Mouse (Mus musculus) right cerebral cortex, adult 18-20 months (tissue): ENCODE measurements around the gene Rbm8a2.
"Not testable (repeated sequence)": the region's sequence is repeated elsewhere in the genome, so short reads cannot be mapped to it uniquely, and the experiment has no call there.

Experiments
- DNase-seq: peaks from one replicate; pipeline ENCODE4 v3.0.0; 2022; ENCODE audit warnings: mixed read lengths

Gene Rbm8a2

GRCm38 (mm10) chr1:175979014-175979413 is at the start of gene Rbm8a2:
Gene Rbm8a2, minus strand, starts transcription at chr1:175979114.
- not testable (repeated sequence) for DNase-seq

GRCm38 (mm10) chr1:176028397-176028796 is 49.5 kb upstream of the Rbm8a2 start:
- no peak for DNase-seq

DNA sequence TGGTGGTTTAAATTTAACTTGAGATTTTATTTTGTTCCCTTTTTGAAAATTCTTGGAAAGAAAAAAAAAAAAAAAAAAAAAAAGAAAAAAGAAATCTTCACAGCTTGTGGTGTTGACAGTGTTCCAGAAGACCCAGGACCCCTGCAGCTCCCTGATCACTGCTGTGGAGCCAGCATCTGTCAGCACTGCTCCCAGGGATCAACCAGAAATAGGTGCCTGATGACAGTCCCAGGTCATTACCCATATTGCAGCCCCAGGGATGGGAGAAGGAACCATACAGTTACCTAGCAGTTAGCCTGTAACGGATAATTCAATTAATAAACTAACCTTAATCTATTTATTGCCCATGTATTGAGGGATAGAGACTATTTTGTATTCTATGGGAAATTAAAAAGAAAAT is 45.6 kb upstream of the Rbm8a2 start:
- DNase-seq = no peak

- DNase-seq = no peak
Observed at GRCm38 (mm10) chr1:176018523-176018922, 39.6 kb upstream of the Rbm8a2 start.

- no peak for DNase-seq
Observed at GRCm38 (mm10) chr1:176016076-176016475, 37.2 kb upstream of the Rbm8a2 start.

DNA sequence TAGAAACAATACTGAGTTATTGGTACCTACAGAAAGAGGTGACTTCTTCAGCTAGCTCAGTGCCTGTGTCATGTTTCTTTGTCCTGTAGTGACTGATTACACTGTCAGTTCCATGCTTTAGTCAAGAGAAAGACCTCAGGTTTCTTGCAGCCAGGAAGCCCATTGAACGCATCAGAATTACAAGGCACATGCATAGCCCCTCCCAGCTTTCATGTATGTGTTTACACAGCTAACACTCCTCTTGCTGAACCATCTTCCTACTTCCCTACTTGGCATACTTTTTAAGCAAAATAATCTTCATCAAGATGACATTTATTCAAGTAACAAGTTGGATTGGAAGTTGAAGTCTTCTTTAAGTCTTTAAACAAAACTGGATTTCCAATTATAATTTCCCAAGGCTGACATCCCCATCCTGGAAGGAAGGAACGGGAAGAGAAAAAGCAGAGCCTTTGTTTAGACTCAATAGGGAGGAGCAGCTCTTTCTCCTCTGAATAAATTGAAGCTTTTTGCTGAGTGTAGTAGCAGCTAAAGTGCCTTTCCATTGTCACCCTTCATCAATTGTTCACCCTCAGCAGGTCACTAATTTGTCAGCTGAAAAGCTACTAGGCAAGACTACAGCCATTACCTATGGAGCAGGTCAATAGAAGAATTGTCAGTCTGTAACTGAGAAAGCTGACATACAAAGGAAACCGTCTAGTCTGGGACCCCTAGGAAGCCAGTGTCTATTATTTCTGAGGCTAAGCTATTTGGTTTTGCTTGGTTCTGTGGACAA is 34.8 kb upstream of the Rbm8a2 start:
- DNase-seq = no peak

GRCm38 (mm10) chr1:176011535-176011934 is 32.6 kb upstream of the Rbm8a2 start:
- DNase-seq = no peak

DNA sequence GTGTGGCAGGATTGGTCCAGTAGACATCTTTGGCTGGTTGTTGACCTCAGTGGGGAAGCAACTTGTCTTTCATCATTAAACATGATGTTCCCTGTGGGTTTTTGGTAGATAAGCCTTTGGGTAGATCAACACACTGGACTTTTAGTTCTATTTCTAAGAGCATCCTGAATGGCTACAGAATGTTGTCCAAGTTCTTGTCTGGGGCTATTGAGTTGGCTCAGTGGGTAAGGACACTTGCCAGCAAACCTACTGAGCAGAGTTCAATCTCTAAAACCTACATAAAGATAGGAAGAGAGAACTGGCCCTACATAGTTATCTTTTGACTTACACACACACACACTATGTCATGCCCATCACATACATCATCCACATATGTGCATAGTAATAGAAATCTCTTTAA is 32.2 kb upstream of the Rbm8a2 start:
- DNase-seq = no peak

GRCm38 (mm10) chr1:176008411-176008810 is 29.5 kb upstream of the Rbm8a2 start:
- no peak for DNase-seq

- DNase-seq = no peak
Observed at GRCm38 (mm10) chr1:176000599-176000998, 21.7 kb upstream of the Rbm8a2 start.

- DNase-seq = no peak
Observed at GRCm38 (mm10) chr1:175997076-175997651, 18.2 kb upstream of the Rbm8a2 start.

DNA sequence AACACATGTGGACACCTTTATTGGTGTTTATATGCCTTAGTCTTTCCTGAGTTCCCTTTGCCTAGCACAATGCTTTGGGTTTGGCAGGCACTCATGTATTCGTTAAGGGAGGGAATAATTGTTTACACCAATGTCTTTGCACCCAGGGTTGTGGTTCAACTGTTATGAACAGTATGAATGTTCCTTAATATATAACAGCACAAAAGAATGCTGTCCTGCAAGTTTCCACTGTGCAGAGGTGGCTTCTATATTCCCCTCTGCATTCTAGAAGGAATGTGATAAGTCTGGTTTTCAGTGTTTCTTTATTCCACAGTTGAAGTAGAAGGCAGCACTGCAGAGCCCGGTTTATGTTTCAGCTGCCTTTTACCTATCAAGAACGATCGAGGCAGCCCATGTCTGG is 10.0 kb upstream of the Rbm8a2 start:
- no peak for DNase-seq

DNA sequence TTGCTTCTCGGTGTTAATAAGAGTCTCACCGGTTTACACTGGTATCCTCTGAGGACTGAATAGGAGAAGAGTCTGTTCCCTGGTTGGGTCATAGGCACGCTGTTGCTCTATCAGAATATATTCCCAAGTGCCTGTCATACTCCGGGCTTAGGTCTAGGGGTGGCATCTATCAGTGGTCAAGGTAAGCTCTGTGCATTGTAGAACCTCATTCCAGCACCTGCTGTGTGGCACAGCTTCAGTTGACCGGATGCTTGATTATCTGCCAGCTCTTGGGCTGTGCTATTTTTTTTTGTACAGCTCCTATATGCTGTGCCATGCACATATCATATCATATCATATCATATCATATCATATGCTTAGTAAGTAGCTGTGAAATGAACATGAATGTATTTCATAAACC is 9.5 kb upstream of the Rbm8a2 start:
- no peak for DNase-seq

DNA sequence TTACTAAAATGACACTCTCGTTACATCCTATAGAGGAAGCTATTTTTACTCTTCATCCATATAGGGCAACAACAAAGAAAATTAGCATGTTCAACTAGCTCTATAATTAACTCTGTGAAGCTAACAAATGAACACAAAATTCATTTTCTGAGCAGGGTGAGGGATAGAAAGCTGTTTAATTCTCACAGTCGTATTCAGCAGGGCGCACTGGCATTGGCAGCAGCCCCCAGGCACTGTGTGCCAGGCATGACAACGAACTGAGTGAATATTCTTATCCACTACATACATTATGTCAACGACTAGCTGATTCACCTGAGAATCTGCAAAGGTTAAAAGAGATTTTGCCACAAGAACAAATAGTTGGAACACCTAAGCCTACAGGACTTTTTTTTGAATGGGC is 8.2 kb downstream of the Rbm8a2 start:
- DNase-seq = no peak

GRCm38 (mm10) chr1:175967004-175967745 is 11.7 kb downstream of the Rbm8a2 start:
- DNase-seq = no peak

DNA sequence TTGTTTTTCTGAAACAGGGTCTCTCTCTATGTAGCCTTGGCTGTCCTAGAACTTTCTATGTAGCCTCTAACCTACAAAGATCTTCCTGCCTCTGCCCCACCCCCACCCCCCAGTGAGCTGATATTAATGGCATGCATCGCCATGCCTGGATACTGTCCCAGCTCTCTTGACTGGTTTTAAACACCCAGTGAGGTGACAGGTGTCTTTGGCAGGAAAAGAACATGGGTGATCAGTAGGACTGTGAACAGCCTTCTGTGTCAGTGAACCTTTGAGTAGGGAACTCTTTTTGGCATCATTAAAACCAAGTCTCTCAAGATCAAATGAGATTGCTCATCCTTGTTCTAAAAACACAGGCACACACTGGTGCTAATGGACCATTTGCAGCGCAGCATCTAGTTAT is 17.1 kb downstream of the Rbm8a2 start:
- no peak for DNase-seq

DNA sequence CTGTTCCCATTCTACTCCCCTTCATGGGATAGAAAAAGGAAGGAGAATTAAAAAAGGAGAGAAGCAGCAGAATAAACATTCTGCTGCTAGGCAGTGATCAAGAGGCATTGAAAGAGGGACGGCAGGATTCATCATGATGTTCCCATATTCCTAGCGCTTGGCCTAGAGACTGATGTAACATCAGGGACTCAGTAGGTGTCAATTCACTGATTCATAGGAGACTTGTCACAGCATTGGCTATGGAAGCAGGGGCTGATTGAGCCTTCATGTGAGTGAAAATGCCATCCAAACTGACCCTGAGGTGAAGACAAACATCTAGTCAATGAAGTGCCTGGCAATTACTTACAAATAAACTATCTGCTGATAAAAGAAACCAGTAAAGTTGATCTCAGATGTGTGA is 28.1 kb downstream of the Rbm8a2 start:
- DNase-seq = no peak

DNA sequence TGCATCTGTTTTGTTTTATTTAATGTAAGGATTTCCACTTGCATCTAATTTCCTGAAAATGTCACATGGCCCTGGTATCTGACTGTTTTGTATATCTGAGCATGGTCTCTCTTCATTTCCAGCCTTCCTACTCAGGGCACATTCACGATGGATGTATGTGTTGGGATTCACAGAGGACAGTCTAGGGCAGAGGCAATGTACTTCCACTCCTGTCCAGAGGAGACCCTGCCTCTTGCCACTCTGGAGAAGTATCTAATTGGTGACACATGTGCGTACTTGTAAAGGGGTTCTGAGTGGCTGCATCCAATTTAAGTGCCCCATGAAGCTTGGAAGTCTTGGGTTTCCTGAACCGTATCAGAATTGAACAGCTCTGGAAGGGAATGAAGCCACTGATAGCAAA is 28.5 kb downstream of the Rbm8a2 start:
- DNase-seq = no peak

DNA sequence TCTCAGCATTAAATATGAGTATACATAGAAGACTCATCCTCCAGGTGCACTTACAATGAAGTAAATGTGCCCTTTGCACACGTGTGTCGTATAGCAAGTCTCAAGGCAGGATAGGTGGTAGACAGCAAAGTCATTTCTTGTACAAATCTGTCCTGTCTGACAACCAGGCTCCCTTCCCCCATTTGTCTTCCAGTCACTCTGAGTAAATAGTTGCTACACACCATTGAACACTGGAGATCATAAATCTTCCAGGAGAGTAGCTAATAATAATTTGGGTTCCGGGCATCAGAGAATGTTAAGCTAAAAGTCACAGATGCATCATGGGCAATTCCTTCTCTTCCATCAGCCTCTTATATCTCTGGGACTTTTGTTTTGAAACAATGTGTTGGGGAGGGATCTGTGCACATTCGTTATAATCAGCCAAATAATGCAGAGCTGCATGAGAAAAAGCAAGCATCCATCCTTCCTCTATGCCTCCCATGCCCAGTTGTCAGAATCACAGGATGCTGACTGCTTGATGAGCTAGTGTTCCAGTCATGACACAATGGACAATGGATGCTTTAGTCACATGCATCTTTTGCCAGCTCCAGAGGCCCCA is 32.1 kb downstream of the Rbm8a2 start:
- no peak for DNase-seq

GRCm38 (mm10) chr1:175943168-175943567 is 35.7 kb downstream of the Rbm8a2 start:
- DNase-seq = no peak

DNA sequence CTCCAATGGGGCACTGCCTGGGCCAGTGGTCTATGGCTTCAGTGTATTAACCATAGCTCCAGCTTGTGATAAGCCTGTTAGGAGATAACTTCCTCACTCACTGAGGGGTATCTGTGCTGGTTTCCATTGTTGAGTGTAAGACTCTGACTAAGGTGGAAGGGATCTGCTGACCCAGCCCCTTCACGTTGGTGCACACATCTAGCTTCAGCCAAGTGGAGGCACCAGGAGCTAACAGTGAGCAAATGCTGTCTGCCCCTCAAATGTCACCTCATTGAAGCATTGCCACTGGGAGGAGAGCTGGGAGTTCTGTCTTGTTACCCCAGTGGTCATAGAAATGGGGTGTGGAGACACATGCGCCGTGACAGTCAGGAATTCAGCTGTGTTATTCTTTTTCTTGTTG is 40.2 kb downstream of the Rbm8a2 start:
- no peak for DNase-seq

GRCm38 (mm10) chr1:175936282-175936737 is 42.6 kb downstream of the Rbm8a2 start:
- DNase-seq = peak; percentile 81

- no peak for DNase-seq
Observed at GRCm38 (mm10) chr1:175931391-175931790, 47.5 kb downstream of the Rbm8a2 start.
